Comparison of ENCODE assay signal across 37 mouse cellular contexts in the genomic region with DNA sequence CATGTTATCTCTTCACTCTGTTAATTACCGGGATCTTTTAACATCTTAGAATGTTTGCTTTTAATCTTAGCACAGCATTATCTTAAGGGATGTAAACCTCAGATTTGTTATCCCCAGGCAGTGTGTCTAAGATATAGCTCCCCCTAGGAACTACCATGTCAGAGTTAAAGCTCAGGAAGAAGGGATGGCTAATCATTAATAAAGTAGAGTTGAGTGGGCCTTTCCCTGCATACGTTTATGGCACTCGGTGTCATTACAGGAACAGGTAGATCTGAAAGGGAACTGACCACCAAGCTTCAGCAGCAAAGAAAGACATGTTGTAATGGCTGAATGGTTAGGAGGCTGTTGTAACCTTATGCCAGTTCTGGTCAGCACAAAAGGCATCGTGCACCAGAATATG. TPM values are rescaled to one million over a fixed set of nuclear protein-coding genes. Genes with fewer than 3 reads are reported as not detected.
"Had no signal": no experiment of that assay in that cellular context is flagged by ENCODE, and none has a peak within 500 bp of the region (broad histone marks: within the 10 kb centered on the region; RNA-seq: fewer than 3 reads in every experiment).

No protein-coding gene starts in this region.

- H3K27ac ChIP-seq: left cerebral cortex, adult 2 months; limb, embryonic 10.5 days; limb, embryonic 12.5 days; limb, embryonic 13.5 days; limb, embryonic 15.5 days; liver, embryonic 12.5 days; liver, embryonic 13.5 days; liver, embryonic 14.5 days; liver, embryonic 15.5 days; lung, embryonic 15.5 days; macrophage; midbrain, embryonic 10.5 days; midbrain, embryonic 12.5 days; midbrain, embryonic 15.5 days had no signal

- DNase-seq: left cerebral cortex, postnatal 4 days; liver; liver, embryonic 13.5 days; liver, postnatal 0 days; lung, adult 18-20 months; lung, adult 2 months; lung, embryonic 14.5 days; lung, postnatal 10 days; lung, postnatal 14 days; lung, postnatal 36 days; lung, postnatal 4 days; midbrain, embryonic 14.5 days had no signal

- H3K9ac ChIP-seq: limb, embryonic 12.5 days; limb, embryonic 13.5 days; limb, embryonic 15.5 days; liver, embryonic 12.5 days; liver, embryonic 13.5 days; liver, embryonic 14.5 days; liver, embryonic 15.5 days; liver, postnatal 0 days; lung, embryonic 14.5 days; lung, embryonic 15.5 days; midbrain, embryonic 12.5 days; midbrain, embryonic 15.5 days had no signal

- H3K4me2 ChIP-seq: limb, embryonic 12.5 days; limb, embryonic 13.5 days; limb, embryonic 15.5 days; liver, embryonic 11.5 days; liver, embryonic 12.5 days; liver, embryonic 13.5 days; liver, embryonic 15.5 days; lung, embryonic 14.5 days; lung, embryonic 15.5 days; midbrain, embryonic 11.5 days; midbrain, embryonic 12.5 days; midbrain, embryonic 15.5 days had no signal

- H3K4me3 ChIP-seq: left cerebral cortex, adult 2 months; limb, embryonic 10.5 days; limb, embryonic 12.5 days; limb, embryonic 13.5 days; limb, embryonic 15.5 days; liver, embryonic 12.5 days; liver, embryonic 13.5 days; liver, embryonic 15.5 days; lung, embryonic 15.5 days; megakaryocyte, embryonic 14.5 days; midbrain, embryonic 10.5 days; midbrain, embryonic 12.5 days; midbrain, embryonic 15.5 days; myocyte had no signal

- H3K4me1 ChIP-seq: limb, embryonic 10.5 days; limb, embryonic 13.5 days; limb, embryonic 15.5 days; liver, embryonic 12.5 days; liver, embryonic 13.5 days; liver, embryonic 15.5 days; megakaryocyte, embryonic 14.5 days; midbrain, embryonic 10.5 days; midbrain, embryonic 12.5 days had no signal

- H3K27me3 ChIP-seq: liver, embryonic 13.5 days; liver, embryonic 15.5 days; lung, embryonic 15.5 days had no signal

- ATAC-seq: liver, embryonic 12.5 days; lung, postnatal 0 days; midbrain, embryonic 15.5 days; midbrain, embryonic 16.5 days had no signal

- H3K9me3 ChIP-seq: limb, embryonic 10.5 days; limb, embryonic 12.5 days; limb, embryonic 13.5 days; limb, embryonic 15.5 days; liver, embryonic 12.5 days; liver, embryonic 13.5 days; liver, embryonic 15.5 days; lung, embryonic 15.5 days; megakaryocyte, embryonic 14.5 days; midbrain, embryonic 10.5 days; midbrain, embryonic 12.5 days; midbrain, embryonic 15.5 days had no signal

- H3K36me3 ChIP-seq: limb, embryonic 12.5 days; limb, embryonic 13.5 days; limb, embryonic 15.5 days; liver, embryonic 12.5 days; liver, embryonic 13.5 days; liver, embryonic 15.5 days; lung, embryonic 15.5 days; midbrain, embryonic 10.5 days; midbrain, embryonic 12.5 days; midbrain, embryonic 15.5 days had no signal

RNA-seq across cellular contexts. Expression of a gene that starts 4.9 kb away (rescaled TPM):
- polyA plus RNA-seq: macrophage had no signal

RNA-seq across cellular contexts. Expression of a gene that starts 35.7 kb away (rescaled TPM):
- polyA plus RNA-seq: limb, embryonic 11.5 days; limb, embryonic 12.5 days; limb, embryonic 13.5 days; limb, embryonic 14.5 days; limb, embryonic 15.5 days; liver, adult 2 months; liver, embryonic 11.5 days; liver, embryonic 12.5 days; liver, embryonic 13.5 days; liver, embryonic 14.5 days; liver, embryonic 15.5 days; liver, embryonic 16.5 days; liver, postnatal 0 days; lung, adult 2 months; lung, embryonic 14.5 days; lung, embryonic 15.5 days; lung, embryonic 16.5 days; lung, postnatal 0 days; macrophage; midbrain, embryonic 11.5 days; midbrain, embryonic 12.5 days; midbrain, embryonic 14.5 days; midbrain, embryonic 15.5 days; midbrain, embryonic 16.5 days; midbrain, postnatal 0 days; myocyte had no signal
